Mouse (Mus musculus) heart, adult 10 weeks (tissue): ENCODE results near the gene Gm10073. TPM values are rescaled to one million over a fixed set of nuclear protein-coding genes. Genes with fewer than 3 reads are reported as not detected.

Source experiments
- polyA plus RNA-seq: library from polyadenylated mRNA; stranded (reverse); fragments of 350-450 nt; fragmentation: Illumina TruSeq; extraction: RNeasy Lipid Tissue Mini Kit (QIAGEN cat#74804); gene quantifications from one replicate; pipeline ENCODE4 v1.2.3, GENCODE M21; 2014; ENCODE audit warnings: low read depth, low replicate concordance

Gene Gm10073
- 1.3 TPM for polyA plus RNA-seq

DNA sequence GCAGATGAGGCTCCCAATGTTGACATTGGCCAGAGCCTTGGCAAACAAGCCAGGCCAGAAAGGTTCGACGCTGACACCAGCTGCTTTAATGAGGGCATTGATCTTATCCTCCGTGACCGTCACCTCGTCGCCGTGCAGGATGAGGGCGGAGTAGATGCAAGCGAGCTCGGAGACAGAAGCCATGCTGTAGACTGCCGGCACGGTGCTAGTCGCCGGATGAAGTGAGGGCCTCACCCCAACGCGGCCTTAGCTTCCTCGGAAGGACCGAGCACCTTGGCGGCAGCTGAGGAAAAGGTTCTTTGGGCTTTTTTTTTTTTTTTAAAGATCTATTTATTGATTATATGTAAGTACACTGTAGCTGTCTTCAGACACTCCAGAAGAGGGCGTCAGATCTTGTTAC lies at the start of gene Gm10073:
TSS of gene Gm10073 (minus strand) at position 294 of the 400 bp plus-strand sequence.

DNA sequence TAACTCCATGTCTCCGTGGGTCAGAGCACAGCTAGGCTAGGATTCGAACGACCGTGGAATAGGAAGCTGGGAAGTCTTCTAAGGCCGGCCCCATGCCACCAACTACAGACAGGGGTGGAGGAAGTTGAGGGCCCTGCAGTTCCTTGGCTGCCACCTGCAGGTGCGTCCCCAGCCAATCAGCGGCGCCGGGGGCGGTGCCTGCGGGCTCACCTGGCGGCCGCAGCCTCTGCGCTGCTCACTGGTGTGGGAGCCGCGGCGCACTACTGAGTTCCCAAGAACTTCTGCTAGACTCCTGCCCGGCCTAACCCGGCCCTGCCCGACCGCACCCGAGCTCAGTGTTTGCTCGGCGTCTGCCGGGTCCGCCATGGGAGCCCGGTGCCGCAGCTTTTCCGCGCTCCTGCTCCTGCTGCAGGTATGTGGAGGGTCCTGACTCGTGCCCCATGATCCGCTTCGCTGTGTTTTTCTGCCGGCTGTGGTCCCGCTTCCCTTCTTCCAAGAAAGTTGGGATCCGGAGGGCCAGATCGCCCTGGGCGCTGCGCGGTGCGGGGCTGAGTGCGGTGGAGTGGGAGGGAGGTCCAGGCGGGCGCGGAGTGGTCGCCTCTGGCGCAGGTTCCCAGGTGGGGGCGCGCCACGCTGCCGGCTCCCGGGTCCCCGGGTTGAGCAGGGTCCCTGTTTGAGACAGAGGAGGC lies 30.0 kb upstream of the Gm10073 start, which contains the start of gene Cdh1:
TSS of gene Cdh1 (plus strand) at position 221 of the 689 bp plus-strand sequence.

Other genes starting within 250 kb of the Gm10073 start
- gene Smpd3, start 235.5 kb downstream of the Gm10073 start, polyA plus RNA-seq = 3.0 TPM
- 4.9 TPM for gene Zfp90, start 158.1 kb downstream of the Gm10073 start, polyA plus RNA-seq
- not detected for gene 6030452D12Rik, start 72.9 kb downstream of the Gm10073 start, polyA plus RNA-seq
- gene Cdh3, start 62.6 kb downstream of the Gm10073 start, polyA plus RNA-seq = 1.1 TPM
- gene Cdh1, start 29.9 kb upstream of the Gm10073 start, polyA plus RNA-seq = not detected
- gene Tango6, start 109.6 kb upstream of the Gm10073 start, polyA plus RNA-seq = 7.7 TPM